Mouse (Mus musculus) ES-E14 (cell line): Measurements from ENCODE around the gene Fgr. TPM values are rescaled to one million over a fixed set of nuclear protein-coding genes. Genes with fewer than 3 reads are reported as not detected.
A peak's percentile ranks its signal among the peaks of the same experiment; 100 is the strongest.

Experiments
- DNase-seq: peaks from one replicate; pipeline ENCODE4 v3.0.0-alpha.2; 2013; ENCODE audit warnings: low read depth, low spot score
- H3K27ac ChIP-seq: 2 replicates; pipeline ENCODE4 v1.5.1; 2012; ENCODE audit warnings: low read depth, mild to moderate bottlenecking, low read length, moderate library complexity, mixed read lengths; ENCODE audit not compliant: poor library complexity, insufficient read depth, severe bottlenecking
- H3K36me3 ChIP-seq: 2 replicates; pipeline ENCODE4 v1.6.1; 2012; ENCODE audit warnings: mild to moderate bottlenecking, low read length, moderate library complexity, mixed read lengths; ENCODE audit not compliant: control insufficient read depth, poor library complexity, insufficient read depth, severe bottlenecking
- H3K4me1 ChIP-seq, 2 experiments: fragments of 150-350 bp in 1 of 2; sonication (generic) in 1 of 2; 2 replicates each; pipeline ENCODE4 v1.6.1; 2012; ENCODE audit warnings: low read length in 2 of 2, mild to moderate bottlenecking in 1 of 2, mixed read lengths in 1 of 2; ENCODE audit not compliant: control insufficient read depth in 2 of 2, insufficient read depth in 2 of 2, poor library complexity in 1 of 2
- H3K4me3 ChIP-seq, 2 experiments: fragments of 150-350 bp in 1 of 2; sonication (generic) in 1 of 2; 2 replicates each; pipeline ENCODE4 v1.5.1; 2012; ENCODE audit warnings: low read length in 2 of 2, low read depth in 1 of 2, mild to moderate bottlenecking in 1 of 2, mixed read lengths in 1 of 2; ENCODE audit not compliant: insufficient read depth in 1 of 2, poor library complexity in 1 of 2, severe bottlenecking in 1 of 2
- H3K9ac ChIP-seq: 2 replicates; pipeline ENCODE4 v1.6.1; 2012; ENCODE audit warnings: low read depth, mild to moderate bottlenecking, low read length, mixed read lengths; ENCODE audit not compliant: poor library complexity, insufficient read depth, severe bottlenecking
- H3K9me3 ChIP-seq: fragments of 150-350 bp; sonication (generic); 2 replicates; pipeline ENCODE4 v1.6.1; 2012; ENCODE audit warnings: low read depth, mild to moderate bottlenecking, low read length; ENCODE audit not compliant: control insufficient read depth, insufficient read depth
- CHD2 ChIP-seq: IDR thresholded peaks from 2 replicates; pipeline ENCODE4 v1.6.1; 2014; ENCODE audit warnings: mild to moderate bottlenecking, low read depth, low read length, inconsistent platforms
- HCFC1 ChIP-seq: IDR thresholded peaks from 2 replicates; pipeline ENCODE4 v1.6.1; 2012; ENCODE audit warnings: low read length, inconsistent platforms, borderline replicate concordance; ENCODE audit not compliant: insufficient read depth
- MAFK ChIP-seq: IDR thresholded peaks from 2 replicates; pipeline ENCODE4 v1.6.1; 2014; ENCODE audit warnings: mild to moderate bottlenecking, low read depth, low read length, inconsistent platforms; ENCODE audit not compliant: insufficient read depth
- ZC3H11A ChIP-seq: IDR thresholded peaks from 2 replicates; pipeline ENCODE4 v1.6.1; 2012; ENCODE audit warnings: low read depth, mild to moderate bottlenecking, inconsistent platforms, low read length, borderline replicate concordance
- ZNF384 ChIP-seq: IDR thresholded peaks from 2 replicates; pipeline ENCODE4 v1.6.1; 2012; ENCODE audit warnings: low read depth, low read length, inconsistent platforms
- in situ Hi-C, 2 experiments: fragments of 600-800 bp; cut with MboI; formaldehyde crosslinking; loops; one replicate each; pipeline ENCODE4 v1.15.1; 2025; ENCODE audit warnings: low sequenced_read_pairs in 2 of 2, inconsistent platforms in 1 of 2; ENCODE audit not compliant: unreplicated experiment in 2 of 2
- total RNA-seq: library from RNA; depleted of rRNA; stranded (reverse); fragments of 300-350 nt; gene quantifications from 2 replicates; pipeline ENCODE4 v1.2.3, GENCODE M21; 2012

The Fgr gene
- total RNA-seq, 1 experiment, result 1.8 TPM

GRCm38 (mm10) chr4:132979186-132979585 lies 5.3 kb downstream of the Fgr start:
- Histone ChIP-seq H3K4me3 (no peak overlapping the region), H3K36me3 (no peaks in the 10 kb centered on the region), H3K9ac (no peak overlapping the region), H3K4me1 (peaks cover 10 to 46% of the 10 kb centered on the region in 2 experiments; a peak in 3 of 4 replicates), H3K9me3 (no peaks in the 10 kb centered on the region), H3K27ac (no peak overlapping the region)
- in situ Hi-C loops, result no loop called here
- no peak for DNase-seq
- TF ChIP-seq ZNF384 (no peak), HCFC1 (no peak), MAFK (no peak), ZC3H11A (no peak), CHD2 (no peak)

DNA sequence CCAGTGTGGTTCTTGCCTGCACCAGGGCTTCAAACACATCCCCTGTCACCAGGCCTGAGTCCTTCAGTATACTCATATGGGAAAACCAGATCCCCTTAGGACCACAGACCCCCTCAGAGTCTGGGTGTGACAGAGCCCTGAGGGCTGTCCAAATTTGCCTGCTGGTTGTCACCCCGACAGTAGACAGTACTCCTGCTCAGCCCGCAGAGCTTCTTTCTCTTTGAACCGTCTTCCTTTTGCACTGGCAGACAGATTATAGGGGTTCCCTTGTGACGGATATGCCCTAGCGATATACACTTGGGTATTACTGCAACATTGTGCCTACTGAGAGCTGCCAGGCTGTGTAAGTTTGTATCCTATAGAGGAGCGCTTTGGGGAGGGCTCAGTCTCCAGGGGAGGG lies 7.7 kb downstream of the Fgr start:
- Histone ChIP-seq H3K27ac (no peak overlapping the region), H3K36me3 (no peaks in the 10 kb centered on the region), H3K9ac (no peak overlapping the region), H3K4me3 (no peak overlapping the region), H3K4me1 (peaks cover 12 to 40% of the 10 kb centered on the region in 2 experiments), H3K9me3 (no peaks in the 10 kb centered on the region)
- no peak for DNase-seq
- TF ChIP-seq HCFC1, result no peak
- no peak for TF ChIP-seq CHD2
- no peak for TF ChIP-seq ZC3H11A
- no peak for TF ChIP-seq ZNF384
- no peak for TF ChIP-seq MAFK
- in situ Hi-C loops, result no loop called here

GRCm38 (mm10) chr4:132982999-132983398 lies 9.1 kb downstream of the Fgr start:
- Histone ChIP-seq H3K9ac (no peak overlapping the region), H3K27ac (no peak overlapping the region), H3K4me1 (peaks cover 8 to 31% of the 10 kb centered on the region in 2 experiments; a peak in 3 of 4 replicates), H3K36me3 (no peaks in the 10 kb centered on the region), H3K4me3 (no peak overlapping the region), H3K9me3 (no peaks in the 10 kb centered on the region)
- DNase-seq, result no peak
- in situ Hi-C loops, result no loop called here
- TF ChIP-seq CHD2 (no peak), HCFC1 (no peak), ZC3H11A (no peak), ZNF384 (no peak), MAFK (no peak)

GRCm38 (mm10) chr4:132983664-132984512 lies 10.0 kb downstream of the Fgr start:
- in situ Hi-C loops, result no loop called here
- Histone ChIP-seq H3K4me1 (peaks cover 8 to 33% of the 10 kb centered on the region in 2 experiments; a peak in 3 of 4 replicates), H3K9ac (no peak overlapping the region; the same call in 1 of the 2 replicates), H3K4me3 (no peak overlapping the region), H3K9me3 (no peaks in the 10 kb centered on the region), H3K27ac (peak overlapping the region; percentile 35), H3K36me3 (no peaks in the 10 kb centered on the region)
- TF ChIP-seq CHD2, result no peak
- no peak for TF ChIP-seq MAFK
- no peak for TF ChIP-seq HCFC1
- TF ChIP-seq ZNF384, result no peak
- no peak for TF ChIP-seq ZC3H11A
- no peak for DNase-seq
